Mouse (Mus musculus) heart, embryonic 14.5 days (tissue): ENCODE measurements around the gene Bhlhe40. TPM values are rescaled to one million over a fixed set of nuclear protein-coding genes. Genes with fewer than 3 reads are reported as not detected.

ENCODE experiments used
- ATAC-seq: fragments of 200-750 bp; cut with Nextera tagmentation; 2 replicates; pipeline ENCODE4 v1.8.0; 2017; ENCODE audit warnings: low read depth, moderate TSS enrichment; ENCODE audit not compliant: insufficient number of reproducible peaks, insufficient read depth, low FRiP score
- H3K27ac ChIP-seq, 2 experiments: fragments of 200-500 bp in 1 of 2; fragments of 300-500 bp in 1 of 2; sonication (generic) in 1 of 2; replicated peaks in 1 of 2; 2 replicates each; pipeline ENCODE4 v1.5.1; 2012 to 2014; ENCODE audit warnings: low read depth in 2 of 2, low read length in 2 of 2, control low read depth in 1 of 2, mild to moderate bottlenecking in 1 of 2, mixed read lengths in 1 of 2; ENCODE audit not compliant: control insufficient read depth in 1 of 2, insufficient read depth in 1 of 2
- H3K27me3 ChIP-seq: fragments of 300-500 bp; sonication (generic); 2 replicates; pipeline ENCODE4 v1.6.1; 2014; ENCODE audit warnings: mild to moderate bottlenecking, low read length, control low read depth; ENCODE audit not compliant: control insufficient read depth, insufficient read depth
- H3K36me3 ChIP-seq: fragments of 300-500 bp; sonication (generic); 2 replicates; pipeline ENCODE4 v1.6.1; 2014; ENCODE audit warnings: mild to moderate bottlenecking, control low read depth, low read length, mixed read lengths; ENCODE audit not compliant: control insufficient read depth, insufficient read depth
- H3K4me1 ChIP-seq, 2 experiments: fragments of 200-500 bp in 1 of 2; fragments of 300-500 bp in 1 of 2; sonication (generic) in 1 of 2; 2 replicates each; pipeline ENCODE4 v1.6.1; 2012 to 2014; ENCODE audit warnings: low read length in 2 of 2, control low read depth in 1 of 2, mixed read lengths in 1 of 2; ENCODE audit not compliant: control insufficient read depth in 2 of 2, insufficient read depth in 2 of 2
- H3K4me2 ChIP-seq: fragments of 300-500 bp; sonication (generic); 2 replicates; pipeline ENCODE4 v1.6.1; 2014; ENCODE audit warnings: mild to moderate bottlenecking, low read length
- H3K4me3 ChIP-seq, 2 experiments: fragments of 200-500 bp in 1 of 2; fragments of 300-500 bp in 1 of 2; sonication (generic) in 1 of 2; 2 replicates each; pipeline ENCODE4 v1.5.1; 2012 to 2014; ENCODE audit warnings: low read length in 2 of 2, mild to moderate bottlenecking in 2 of 2, control low read depth in 1 of 2, low read depth in 1 of 2, moderate library complexity in 1 of 2; ENCODE audit not compliant: control insufficient read depth in 1 of 2, insufficient read depth in 1 of 2
- H3K9ac ChIP-seq: fragments of 300-500 bp; sonication (generic); 2 replicates; pipeline ENCODE4 v1.6.1; 2014; ENCODE audit warnings: mild to moderate bottlenecking, low read length
- H3K9me3 ChIP-seq: fragments of 300-500 bp; sonication (generic); 2 replicates; pipeline ENCODE4 v1.6.1; 2016; ENCODE audit warnings: low read length, control low read depth; ENCODE audit not compliant: control insufficient read depth
- WGBS: fragments of 180-500 bp; shearing (Covaris S2); extraction: QIAGEN DNeasy Blood & Tissue Kit; methylation state at CpG from one replicate; pipeline ENCODE4 v1.1.7; 2014; 5-methylcytosine and 5-hydroxymethylcytosine counted together
- polyA plus RNA-seq: library from polyadenylated mRNA; unstranded; fragments of >200 nt; fragmentation: Nextera tagmentation; extraction: Ambion mirVana; gene quantifications from 2 replicates; pipeline ENCODE4 v1.2.1, GENCODE M21; 2014

Bhlhe40 gene
- 20.1 and 20.9 TPM in 2 replicates for polyA plus RNA-seq

- Histone ChIP-seq H3K27ac (peak within 1 kb of the TSS; percentile 100), H3K4me3 (peak within 1 kb of the TSS; percentile 59 to 90), H3K9ac (peak within 1 kb of the TSS; percentile 92), H3K4me2 (peak within 1 kb of the TSS; percentile 82), H3K27me3 (no peaks in the 10 kb centered on the region), H3K9me3 (no peaks in the 10 kb centered on the region), H3K36me3 (peaks cover 24% of the 10 kb centered on the region), H3K4me1 (peaks cover 14 to 37% of the 10 kb centered on the region in 2 experiments)
- WGBS = under 1% methylated on average over 25 of the region's 43 CpGs
- ATAC-seq = peak; percentile 91
Measured at GRCm38 (mm10) chr6:108660206-108660877, at the start of gene Bhlhe40. Bhlhe40 (plus strand) TSS chr6:108660629.

- Histone ChIP-seq H3K27ac (no peak overlapping the region), H3K4me2 (no peak overlapping the region), H3K4me1 (peaks cover 3 to 7% of the 10 kb centered on the region in 2 experiments; a peak in 1 of 4 replicates), H3K27me3 (no peaks in the 10 kb centered on the region), H3K36me3 (no peaks in the 10 kb centered on the region), H3K9me3 (no peaks in the 10 kb centered on the region), H3K9ac (no peak overlapping the region), H3K4me3 (no peak overlapping the region)
- no peak for ATAC-seq
- WGBS = 69% methylated on average over 3 of the region's 3 CpGs
Measured at GRCm38 (mm10) chr6:108611663-108612062, 48.8 kb upstream of the Bhlhe40 start.

- Histone ChIP-seq H3K9me3 (no peaks in the 10 kb centered on the region), H3K4me1 (no peaks in the 10 kb centered on the region), H3K4me3 (no peak overlapping the region), H3K4me2 (no peak overlapping the region), H3K27ac (no peak overlapping the region), H3K36me3 (no peaks in the 10 kb centered on the region), H3K9ac (no peak overlapping the region), H3K27me3 (no peaks in the 10 kb centered on the region)
- 79% methylated on average over 10 of the region's 10 CpGs for whole genome bisulfite sequencing
- no peak for ATAC-seq
Measured at GRCm38 (mm10) chr6:108618025-108618424, 42.4 kb upstream of the Bhlhe40 start.

GRCm38 (mm10) chr6:108623028-108623565 lies 37.3 kb upstream of the Bhlhe40 start:
- H3K4me2 ChIP-seq = no peak overlapping the region
- H3K4me3 ChIP-seq = no peak overlapping the region
- 84% methylated on average over 4 of the region's 4 CpGs for WGBS
- H3K4me1 ChIP-seq = no peaks in the 10 kb centered on the region
- H3K36me3 ChIP-seq = no peaks in the 10 kb centered on the region
- no peaks in the 10 kb centered on the region for H3K9me3 ChIP-seq
- no peaks in the 10 kb centered on the region for H3K27me3 ChIP-seq
- H3K9ac ChIP-seq = no peak overlapping the region
- no peak overlapping the region for H3K27ac ChIP-seq
- ATAC-seq = no peak

DNA sequence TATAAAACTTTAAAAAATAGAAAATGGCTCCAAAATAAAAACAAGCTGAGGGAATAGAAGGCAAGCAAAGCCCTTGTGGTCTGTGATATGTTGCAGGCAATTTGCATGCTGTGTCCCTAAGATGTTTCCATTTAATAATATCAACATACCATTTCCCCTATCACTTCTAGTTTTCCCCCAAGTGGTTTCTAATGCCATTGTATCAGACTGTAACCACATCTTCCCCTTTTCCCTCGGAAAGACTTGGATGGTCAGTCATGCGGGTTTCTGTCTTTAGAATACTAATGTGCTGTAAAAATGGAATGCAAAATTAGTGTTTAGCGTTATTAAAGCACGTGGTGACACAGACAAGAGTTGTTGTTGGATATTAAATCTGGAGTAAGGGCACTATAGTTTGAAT lies 35.5 kb upstream of the Bhlhe40 start:
- Histone ChIP-seq H3K4me3 (no peak overlapping the region), H3K4me1 (no peaks in the 10 kb centered on the region), H3K4me2 (no peak overlapping the region), H3K9me3 (no peaks in the 10 kb centered on the region; the same call in none of the 2 replicates), H3K27ac (no peak overlapping the region), H3K9ac (no peak overlapping the region), H3K36me3 (no peaks in the 10 kb centered on the region), H3K27me3 (no peaks in the 10 kb centered on the region)
- no peak for ATAC-seq
- 87% methylated on average over 4 of the region's 4 CpGs for WGBS

DNA sequence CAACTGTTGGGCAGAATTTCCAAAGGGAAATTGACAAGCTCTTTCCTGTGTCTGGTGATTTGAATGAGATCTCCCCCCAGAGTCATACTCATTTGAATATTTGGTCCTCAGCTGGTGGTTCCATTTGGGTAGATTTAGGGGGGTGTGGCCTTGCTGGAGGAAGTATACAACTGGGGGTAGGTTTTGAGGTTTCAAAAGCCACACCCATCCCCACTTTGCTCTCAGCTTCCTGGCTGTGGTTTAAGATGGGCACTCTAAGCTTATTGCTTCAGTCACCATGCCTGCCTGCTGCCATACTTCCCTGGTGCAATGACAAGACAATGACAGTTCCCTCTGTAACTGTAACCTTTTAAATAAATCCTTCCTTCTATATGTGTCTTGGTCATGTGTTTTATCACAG lies 29.7 kb upstream of the Bhlhe40 start:
- no peaks in the 10 kb centered on the region for H3K36me3 ChIP-seq
- no peak overlapping the region for H3K9ac ChIP-seq
- no peak overlapping the region for H3K27ac ChIP-seq
- H3K4me1 ChIP-seq = no peaks in the 10 kb centered on the region
- H3K27me3 ChIP-seq = no peaks in the 10 kb centered on the region
- no peak overlapping the region for H3K4me2 ChIP-seq
- H3K4me3 ChIP-seq = no peak overlapping the region
- H3K9me3 ChIP-seq = no peaks in the 10 kb centered on the region; the same call in none of the 2 replicates
- ATAC-seq = no peak

- Histone ChIP-seq H3K4me3 (no peak overlapping the region), H3K4me2 (no peak overlapping the region), H3K27me3 (no peaks in the 10 kb centered on the region), H3K27ac (no peak overlapping the region), H3K4me1 (no peaks in the 10 kb centered on the region; a peak in 1 of 4 replicates), H3K9me3 (no peaks in the 10 kb centered on the region), H3K9ac (no peak overlapping the region), H3K36me3 (no peaks in the 10 kb centered on the region)
- ATAC-seq = no peak
- 85% methylated on average over 6 of the region's 6 CpGs for WGBS
Measured at GRCm38 (mm10) chr6:108638157-108638833, 22.1 kb upstream of the Bhlhe40 start.
